Mouse (Mus musculus): ENCODE results near the gene Pla1a. TPM values are rescaled to one million over a fixed set of nuclear protein-coding genes. Genes with fewer than 3 reads are reported as not detected.

The Pla1a gene
- total and polyA plus RNA-seq, 2 experiments from 2014 or later, result 1.0 to 1.7 TPM

DNA sequence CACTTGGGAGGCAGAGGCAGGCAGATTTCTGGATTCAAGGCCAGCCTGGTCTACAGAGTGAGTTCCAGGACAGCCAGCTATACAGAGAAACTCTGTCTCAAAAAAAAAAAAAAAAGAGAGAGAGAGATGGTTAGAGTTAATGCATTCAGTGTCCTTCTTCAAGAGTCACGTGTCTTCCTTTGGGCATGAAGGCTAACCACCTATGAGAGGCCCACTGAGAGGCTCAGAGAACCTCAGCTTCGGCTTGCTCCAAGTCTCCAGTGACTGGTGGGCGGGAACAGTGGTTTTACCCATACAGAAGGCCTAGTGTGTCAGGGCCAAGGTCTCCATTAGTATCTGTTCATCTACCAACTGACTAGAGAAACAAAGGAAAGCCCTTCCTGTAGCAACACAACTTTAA lies 33.9 kb downstream of the Pla1a start:
- peak overlapping the region; percentile 81; the same call in 1 of the 2 replicates for H3K27ac ChIP-seq
- H3K4me1 ChIP-seq (ENCODE audit: insufficient read depth, low read length), result peaks cover 8% of the 10 kb centered on the region
- H3K27me3 ChIP-seq (ENCODE audit: insufficient read depth, low read length), result no peaks in the 10 kb centered on the region
- TF ChIP-seq CTCF (IDR thresholded peaks at IDR 0.05; ENCODE audit: low read depth), result no peak
- 58% methylated on average over 3 of the region's 3 CpGs for WGBS
- H3K4me3 ChIP-seq (ENCODE audit: low read length), result no peak overlapping the region
- H3K9me3 ChIP-seq (ENCODE audit: low read length), result no peaks in the 10 kb centered on the region
- peak overlapping the region; percentile 59 for H3K4me2 ChIP-seq (ENCODE audit: low read depth, low read length)
- DNase-seq (ENCODE audit: low spot score) (no peak), ATAC-seq (peak; percentile 16; the same call in 1 of the 2 replicates)
- no peaks in the 10 kb centered on the region for H3K36me3 ChIP-seq (ENCODE audit: insufficient read depth, low read length)
- no peak overlapping the region for H3K9ac ChIP-seq (replicated peaks; ENCODE audit: low read length)

DNA sequence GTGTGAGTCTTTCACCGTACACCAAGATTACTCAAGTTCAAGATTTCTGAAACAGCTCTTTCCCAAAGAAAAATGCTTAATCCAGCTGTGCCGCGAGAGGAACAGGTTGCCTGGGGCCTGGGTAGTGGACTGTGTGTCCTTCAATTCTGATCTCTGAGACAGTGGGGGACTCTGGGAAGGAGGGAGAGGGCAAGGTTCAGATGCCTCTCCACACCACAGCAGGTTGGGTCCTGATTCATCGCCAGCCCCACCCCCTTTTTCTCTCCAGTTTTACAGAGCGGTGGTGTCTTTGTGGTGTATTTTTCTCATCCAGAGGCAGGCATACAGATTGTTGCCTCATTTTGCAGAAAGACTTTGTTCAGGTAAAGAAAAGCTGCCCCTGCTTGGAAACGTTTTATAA lies 34.7 kb downstream of the Pla1a start:
- H3K36me3 ChIP-seq (ENCODE audit: insufficient read depth, low read length), result no peaks in the 10 kb centered on the region
- no peaks in the 10 kb centered on the region for H3K9me3 ChIP-seq (ENCODE audit: low read length)
- DNase-seq (ENCODE audit: low spot score) (no peak), ATAC-seq (no peak)
- WGBS, result 93% methylated on average over 6 of the region's 6 CpGs
- H3K9ac ChIP-seq (replicated peaks; ENCODE audit: low read length), result no peak overlapping the region
- no peak overlapping the region for H3K4me3 ChIP-seq (ENCODE audit: low read length)
- TF ChIP-seq CTCF (IDR thresholded peaks at IDR 0.05; ENCODE audit: low read depth), result no peak
- H3K27me3 ChIP-seq (ENCODE audit: insufficient read depth, low read length), result no peaks in the 10 kb centered on the region
- no peak overlapping the region for H3K4me2 ChIP-seq (ENCODE audit: low read depth, low read length)
- no peak overlapping the region for H3K27ac ChIP-seq
- H3K4me1 ChIP-seq (ENCODE audit: insufficient read depth, low read length), result peaks cover 8% of the 10 kb centered on the region

DNA sequence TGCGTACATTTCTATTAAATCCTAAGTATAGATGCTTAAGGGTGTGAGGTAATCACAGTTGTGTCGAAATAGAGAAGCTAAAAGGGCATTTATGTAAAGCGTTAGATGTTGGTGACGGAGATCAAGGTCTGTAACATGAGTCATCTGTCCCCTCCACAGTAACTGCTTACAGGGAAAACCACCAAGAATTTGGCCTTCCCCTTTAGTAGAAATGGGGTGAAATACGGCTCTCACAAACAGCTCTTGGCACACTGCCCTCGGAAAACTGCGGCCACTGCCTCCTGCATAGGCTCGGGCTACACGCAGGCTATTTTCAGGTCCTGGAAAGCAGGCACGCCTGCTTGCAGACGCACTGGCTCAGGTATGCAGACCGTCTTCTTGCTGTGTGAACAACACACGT lies 36.8 kb downstream of the Pla1a start:
- Histone ChIP-seq H3K27ac (no peak overlapping the region), H3K27me3 (ENCODE audit: insufficient read depth, low read length) (no peaks in the 10 kb centered on the region), H3K9me3 (ENCODE audit: low read length) (no peaks in the 10 kb centered on the region), H3K9ac (replicated peaks; ENCODE audit: low read length) (no peak overlapping the region), H3K4me2 (ENCODE audit: low read depth, low read length) (no peak overlapping the region), H3K36me3 (ENCODE audit: insufficient read depth, low read length) (no peaks in the 10 kb centered on the region), H3K4me3 (ENCODE audit: low read length) (no peak overlapping the region), H3K4me1 (ENCODE audit: insufficient read depth, low read length) (peaks cover 8% of the 10 kb centered on the region)
- no peak for ATAC-seq
- no peak for TF ChIP-seq CTCF (IDR thresholded peaks at IDR 0.05; ENCODE audit: low read depth)
- 55% methylated on average over 13 of the region's 13 CpGs for WGBS
- peak; percentile 35 for DNase-seq (ENCODE audit: low spot score)

DNA sequence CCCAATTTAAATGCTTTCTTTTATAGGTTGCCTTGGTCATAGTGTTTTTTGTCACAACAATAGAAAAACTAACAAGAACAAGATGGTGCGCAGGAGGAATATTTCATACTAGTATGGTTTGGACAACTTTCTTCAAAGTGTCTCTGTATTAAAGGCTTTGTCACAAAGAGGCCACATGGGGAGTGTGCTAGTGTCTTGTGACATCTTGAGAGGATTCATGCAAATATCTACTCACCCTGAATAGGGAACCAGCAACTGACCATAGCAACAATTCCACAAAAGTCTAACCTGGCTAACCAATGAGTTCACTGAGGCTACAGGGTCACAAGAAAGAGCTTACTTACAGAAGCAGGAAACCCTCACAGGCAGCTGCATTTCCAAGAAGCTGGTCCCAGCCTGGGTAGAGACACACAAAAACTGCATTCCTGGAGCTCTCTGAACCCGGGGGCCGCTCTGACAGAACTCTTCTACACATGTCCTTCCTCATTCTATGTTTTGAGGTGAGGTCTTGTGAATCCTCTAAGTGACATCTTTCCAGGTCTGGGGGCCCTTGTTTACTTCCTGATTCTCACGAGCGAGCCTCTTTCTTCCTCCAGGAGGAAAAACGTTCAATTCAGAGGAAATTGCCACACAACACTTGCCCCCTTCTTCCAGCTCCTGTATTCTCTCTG lies 37.8 kb downstream of the Pla1a start:
- no peak for TF ChIP-seq CTCF (IDR thresholded peaks at IDR 0.05; ENCODE audit: low read depth)
- Histone ChIP-seq H3K27ac (no peak overlapping the region), H3K27me3 (ENCODE audit: insufficient read depth, low read length) (no peaks in the 10 kb centered on the region), H3K9me3 (ENCODE audit: low read length) (no peaks in the 10 kb centered on the region), H3K36me3 (ENCODE audit: insufficient read depth, low read length) (no peaks in the 10 kb centered on the region), H3K4me1 (ENCODE audit: insufficient read depth, low read length) (peaks cover 8% of the 10 kb centered on the region), H3K4me3 (ENCODE audit: low read length) (no peak overlapping the region), H3K9ac (replicated peaks; ENCODE audit: low read length) (no peak overlapping the region), H3K4me2 (ENCODE audit: low read depth, low read length) (no peak overlapping the region)
- DNase-seq (ENCODE audit: low spot score) (no peak), ATAC-seq (no peak)
- WGBS, result 75% methylated on average over 6 of the region's 6 CpGs

DNA sequence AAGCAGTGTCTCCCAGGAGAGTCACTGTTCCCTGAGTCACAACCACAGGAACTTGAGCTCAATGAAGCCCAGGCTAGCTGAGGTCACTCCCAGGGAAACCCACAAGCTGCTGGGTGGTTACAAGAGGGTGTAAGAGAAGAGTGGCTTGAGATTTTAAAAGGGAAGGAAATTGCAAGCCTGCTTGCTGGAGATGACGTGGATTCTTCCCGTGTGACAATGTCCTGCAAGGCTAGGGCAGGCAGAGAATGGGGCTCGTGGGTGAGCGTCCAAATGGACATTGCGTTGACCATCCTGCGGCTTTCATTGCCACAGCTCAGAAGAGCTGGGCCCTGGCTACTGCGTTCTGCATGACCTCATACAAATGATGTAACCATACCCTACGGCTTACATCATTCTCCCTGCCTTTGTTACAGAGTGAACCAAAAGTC lies 38.7 kb downstream of the Pla1a start:
- no peaks in the 10 kb centered on the region for H3K9me3 ChIP-seq (ENCODE audit: low read length)
- H3K4me1 ChIP-seq (ENCODE audit: insufficient read depth, low read length), result peaks cover 2% of the 10 kb centered on the region
- no peak for DNase-seq (ENCODE audit: low spot score)
- no peak for ATAC-seq
- H3K27ac ChIP-seq, result no peak overlapping the region
- no peaks in the 10 kb centered on the region for H3K27me3 ChIP-seq (ENCODE audit: insufficient read depth, low read length)
- H3K9ac ChIP-seq (replicated peaks; ENCODE audit: low read length), result no peak overlapping the region
- no peak overlapping the region for H3K4me2 ChIP-seq (ENCODE audit: low read depth, low read length)
- no peak overlapping the region for H3K4me3 ChIP-seq (ENCODE audit: low read length)
- WGBS, result 86% methylated on average over 8 of the region's 8 CpGs
- no peaks in the 10 kb centered on the region for H3K36me3 ChIP-seq (ENCODE audit: insufficient read depth, low read length)
- no peak for TF ChIP-seq CTCF (IDR thresholded peaks at IDR 0.05; ENCODE audit: low read depth)

DNA sequence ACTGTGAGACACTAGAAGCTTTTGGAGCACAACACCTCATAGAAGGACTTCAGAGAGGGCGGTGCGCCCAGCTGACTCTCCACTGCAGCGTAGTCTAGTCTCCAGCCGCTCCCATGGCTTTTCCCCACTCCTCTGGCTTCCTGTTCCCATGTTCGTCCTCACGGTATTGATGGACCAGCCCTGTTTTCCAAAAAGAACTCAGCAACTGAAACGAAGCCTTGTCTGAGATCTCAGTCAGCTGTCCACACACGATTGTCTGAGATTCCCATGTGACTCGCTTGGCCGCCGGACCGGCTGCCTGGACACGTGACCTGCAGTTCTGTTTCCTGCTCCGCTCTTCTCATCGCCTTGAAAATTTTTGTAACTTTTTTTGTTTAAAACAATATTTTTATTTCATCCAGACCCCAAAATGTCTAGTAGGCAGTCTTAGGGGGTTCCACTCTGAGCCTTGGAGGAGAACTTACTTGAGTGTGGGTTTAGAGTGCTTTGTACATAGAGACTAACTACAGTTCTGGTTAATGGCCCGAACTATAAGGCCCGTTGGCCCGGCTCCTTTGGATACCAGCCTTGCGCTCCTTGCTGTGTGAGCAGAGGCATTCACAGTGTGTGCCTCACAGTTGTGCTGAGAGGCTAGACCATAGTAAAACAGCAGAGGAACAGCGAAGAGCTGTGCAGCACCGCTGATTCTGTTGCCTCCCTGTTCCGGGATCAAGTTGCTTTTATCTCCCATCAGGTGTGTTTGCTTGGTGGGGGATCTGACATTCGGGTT lies 40.6 kb downstream of the Pla1a start:
- Histone ChIP-seq H3K4me2 (ENCODE audit: low read depth, low read length) (0 out of 2 replicates have a peak overlapping the region, but pooled peaks have one; percentile 5), H3K9ac (replicated peaks; ENCODE audit: low read length) (no peak overlapping the region), H3K9me3 (ENCODE audit: low read length) (no peaks in the 10 kb centered on the region), H3K4me1 (ENCODE audit: insufficient read depth, low read length) (no peaks in the 10 kb centered on the region), H3K36me3 (ENCODE audit: insufficient read depth, low read length) (no peaks in the 10 kb centered on the region), H3K27me3 (ENCODE audit: insufficient read depth, low read length) (no peaks in the 10 kb centered on the region), H3K27ac (no peak overlapping the region), H3K4me3 (ENCODE audit: low read length) (no peak overlapping the region)
- TF ChIP-seq CTCF (IDR thresholded peaks at IDR 0.05; ENCODE audit: low read depth), result no peak
- DNase-seq (ENCODE audit: low spot score), result no peak
- 73% methylated on average over 23 of the region's 23 CpGs for WGBS
- no peak for ATAC-seq

DNA sequence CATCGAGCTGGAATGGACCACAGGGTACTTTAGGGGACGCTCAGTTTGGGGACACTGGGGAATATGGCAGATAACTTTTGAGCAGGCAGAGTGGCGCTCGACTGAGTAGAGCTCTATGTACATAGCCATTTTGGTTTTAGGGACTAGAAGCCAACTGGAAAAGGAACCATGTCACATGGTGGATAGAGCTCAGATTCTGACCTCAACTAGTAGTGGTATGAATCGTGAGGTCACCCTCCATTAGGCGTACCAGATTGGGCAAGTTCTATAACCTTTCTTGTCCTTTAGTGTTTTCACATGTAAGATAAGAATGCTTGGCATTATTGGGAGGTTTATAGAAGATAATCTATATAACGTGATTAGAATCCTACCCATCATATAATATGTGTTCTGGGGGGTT lies 42.6 kb downstream of the Pla1a start:
- no peaks in the 10 kb centered on the region for H3K27me3 ChIP-seq (ENCODE audit: insufficient read depth, low read length)
- no peak for TF ChIP-seq CTCF (IDR thresholded peaks at IDR 0.05; ENCODE audit: low read depth)
- H3K4me3 ChIP-seq (ENCODE audit: low read length), result no peak overlapping the region
- no peaks in the 10 kb centered on the region for H3K4me1 ChIP-seq (ENCODE audit: insufficient read depth, low read length)
- H3K36me3 ChIP-seq (ENCODE audit: insufficient read depth, low read length), result no peaks in the 10 kb centered on the region
- H3K9me3 ChIP-seq (ENCODE audit: low read length), result no peaks in the 10 kb centered on the region
- 91% methylated on average over 7 of the region's 7 CpGs for WGBS
- H3K4me2 ChIP-seq (ENCODE audit: low read depth, low read length), result no peak overlapping the region
- H3K9ac ChIP-seq (replicated peaks; ENCODE audit: low read length), result no peak overlapping the region
- H3K27ac ChIP-seq, result no peak overlapping the region
- ATAC-seq, result no peak
- DNase-seq (ENCODE audit: low spot score), result no peak
